Mouse (Mus musculus): ENCODE results near the gene Miga1. TPM values are rescaled to one million over a fixed set of nuclear protein-coding genes. Genes with fewer than 3 reads are reported as not detected.

The Miga1 gene
- polyA plus RNA-seq, 1 experiment: 50.7 TPM

- H3K9me3 ChIP-seq (replicated peaks; ENCODE audit: control insufficient read depth, insufficient read depth, low read length, poor library complexity, severe bottlenecking): no peaks in the 10 kb centered on the region
- no peak overlapping the region for H3K4me3 ChIP-seq (ENCODE audit: low read depth, low read length)
- H3K36me3 ChIP-seq (ENCODE audit: control insufficient read depth, insufficient read depth, low read length, poor library complexity, severe bottlenecking): no peaks in the 10 kb centered on the region
- no peaks in the 10 kb centered on the region for H3K27me3 ChIP-seq (ENCODE audit: control insufficient read depth, insufficient read depth, low read length, poor library complexity, severe bottlenecking)
- H3K9ac ChIP-seq (ENCODE audit: low read depth, poor library complexity, severe bottlenecking): no peak overlapping the region
- H3K27ac ChIP-seq (ENCODE audit: insufficient read depth, low read length): no peak overlapping the region
- TF ChIP-seq POLR2A (IDR thresholded peaks at IDR 0.05; ENCODE audit: insufficient read depth, low read length) (no peak), EP300 (IDR thresholded peaks at IDR 0.05; ENCODE audit: insufficient read depth, low read depth, low read length) (no peak)
- no peaks in the 10 kb centered on the region for H3K4me1 ChIP-seq (ENCODE audit: control insufficient read depth, insufficient read depth, low read length)
Observed at GRCm38 (mm10) chr3:152275008-152275407, 65.2 kb downstream of the Miga1 start.

- H3K4me1 ChIP-seq (ENCODE audit: control insufficient read depth, insufficient read depth, low read length): no peaks in the 10 kb centered on the region
- no peak overlapping the region for H3K9ac ChIP-seq (ENCODE audit: low read depth, poor library complexity, severe bottlenecking)
- no peaks in the 10 kb centered on the region for H3K9me3 ChIP-seq (replicated peaks; ENCODE audit: control insufficient read depth, insufficient read depth, low read length, poor library complexity, severe bottlenecking)
- H3K27ac ChIP-seq (ENCODE audit: insufficient read depth, low read length): no peak overlapping the region
- H3K27me3 ChIP-seq (ENCODE audit: control insufficient read depth, insufficient read depth, low read length, poor library complexity, severe bottlenecking): no peaks in the 10 kb centered on the region
- H3K36me3 ChIP-seq (ENCODE audit: control insufficient read depth, insufficient read depth, low read length, poor library complexity, severe bottlenecking): no peaks in the 10 kb centered on the region
- no peak for TF ChIP-seq EP300 (IDR thresholded peaks at IDR 0.05; ENCODE audit: insufficient read depth, low read depth, low read length)
- TF ChIP-seq POLR2A (IDR thresholded peaks at IDR 0.05; ENCODE audit: insufficient read depth, low read length): no peak
- no peak for TF ChIP-seq CTCF (IDR thresholded peaks at IDR 0.05; ENCODE audit: low read depth, low read length)
- no peak overlapping the region for H3K4me3 ChIP-seq (ENCODE audit: low read depth, low read length)
Observed at GRCm38 (mm10) chr3:152272974-152273685, 67.1 kb downstream of the Miga1 start.

- Histone ChIP-seq H3K9ac (ENCODE audit: low read depth, poor library complexity, severe bottlenecking) (no peak overlapping the region), H3K4me1 (ENCODE audit: control insufficient read depth, insufficient read depth, low read length) (no peaks in the 10 kb centered on the region), H3K9me3 (replicated peaks; ENCODE audit: control insufficient read depth, insufficient read depth, low read length, poor library complexity, severe bottlenecking) (no peaks in the 10 kb centered on the region), H3K4me3 (ENCODE audit: low read depth, low read length) (no peak overlapping the region), H3K36me3 (ENCODE audit: control insufficient read depth, insufficient read depth, low read length, poor library complexity, severe bottlenecking) (no peaks in the 10 kb centered on the region), H3K27ac (ENCODE audit: insufficient read depth, low read length) (no peak overlapping the region), H3K27me3 (ENCODE audit: control insufficient read depth, insufficient read depth, low read length, poor library complexity, severe bottlenecking) (no peaks in the 10 kb centered on the region)
- TF ChIP-seq EP300 (IDR thresholded peaks at IDR 0.05; ENCODE audit: insufficient read depth, low read depth, low read length) (no peak), CTCF (IDR thresholded peaks at IDR 0.05; ENCODE audit: low read depth, low read length) (no peak), POLR2A (IDR thresholded peaks at IDR 0.05; ENCODE audit: insufficient read depth, low read length) (no peak)
Observed at GRCm38 (mm10) chr3:152271876-152272275, 68.3 kb downstream of the Miga1 start.

- TF ChIP-seq CTCF (IDR thresholded peaks at IDR 0.05; ENCODE audit: low read depth, low read length) (no peak), EP300 (IDR thresholded peaks at IDR 0.05; ENCODE audit: insufficient read depth, low read depth, low read length) (no peak), POLR2A (IDR thresholded peaks at IDR 0.05; ENCODE audit: insufficient read depth, low read length) (no peak)
- no peaks in the 10 kb centered on the region for H3K27me3 ChIP-seq (ENCODE audit: control insufficient read depth, insufficient read depth, low read length, poor library complexity, severe bottlenecking)
- H3K9me3 ChIP-seq (replicated peaks; ENCODE audit: control insufficient read depth, insufficient read depth, low read length, poor library complexity, severe bottlenecking): no peaks in the 10 kb centered on the region
- H3K4me1 ChIP-seq (ENCODE audit: control insufficient read depth, insufficient read depth, low read length): no peaks in the 10 kb centered on the region
- no peak overlapping the region for H3K27ac ChIP-seq (ENCODE audit: insufficient read depth, low read length)
- H3K9ac ChIP-seq (ENCODE audit: low read depth, poor library complexity, severe bottlenecking): no peak overlapping the region
- no peak overlapping the region for H3K4me3 ChIP-seq (ENCODE audit: low read depth, low read length)
- H3K36me3 ChIP-seq (ENCODE audit: control insufficient read depth, insufficient read depth, low read length, poor library complexity, severe bottlenecking): no peaks in the 10 kb centered on the region
Observed at GRCm38 (mm10) chr3:152271071-152271710, 69.0 kb downstream of the Miga1 start.

GRCm38 (mm10) chr3:152268099-152268498 is 72.1 kb downstream of the Miga1 start:
- Histone ChIP-seq H3K4me3 (ENCODE audit: low read depth, low read length) (no peak overlapping the region), H3K27ac (ENCODE audit: insufficient read depth, low read length) (no peak overlapping the region), H3K4me1 (ENCODE audit: control insufficient read depth, insufficient read depth, low read length) (no peaks in the 10 kb centered on the region), H3K9ac (ENCODE audit: low read depth, poor library complexity, severe bottlenecking) (no peak overlapping the region), H3K9me3 (replicated peaks; ENCODE audit: control insufficient read depth, insufficient read depth, low read length, poor library complexity, severe bottlenecking) (no peaks in the 10 kb centered on the region), H3K36me3 (ENCODE audit: control insufficient read depth, insufficient read depth, low read length, poor library complexity, severe bottlenecking) (no peaks in the 10 kb centered on the region), H3K27me3 (ENCODE audit: control insufficient read depth, insufficient read depth, low read length, poor library complexity, severe bottlenecking) (no peaks in the 10 kb centered on the region)
- TF ChIP-seq POLR2A (IDR thresholded peaks at IDR 0.05; ENCODE audit: insufficient read depth, low read length) (no peak), EP300 (IDR thresholded peaks at IDR 0.05; ENCODE audit: insufficient read depth, low read depth, low read length) (no peak), CTCF (IDR thresholded peaks at IDR 0.05; ENCODE audit: low read depth, low read length) (no peak)

GRCm38 (mm10) chr3:152266036-152266421 is 74.2 kb downstream of the Miga1 start, which contains the start of gene Nexn:
Gene Nexn (minus strand): TSS chr3:152266350.
- Histone ChIP-seq H3K4me3 (ENCODE audit: low read depth, low read length) (peak within 1 kb of the TSS; percentile 67), H3K36me3 (ENCODE audit: control insufficient read depth, insufficient read depth, low read length, poor library complexity, severe bottlenecking) (no peaks in the 10 kb centered on the region), H3K9ac (ENCODE audit: low read depth, poor library complexity, severe bottlenecking) (peak within 1 kb of the TSS; percentile 93), H3K9me3 (replicated peaks; ENCODE audit: control insufficient read depth, insufficient read depth, low read length, poor library complexity, severe bottlenecking) (no peaks in the 10 kb centered on the region), H3K4me1 (ENCODE audit: control insufficient read depth, insufficient read depth, low read length) (peaks cover 2% of the 10 kb centered on the region), H3K27ac (ENCODE audit: insufficient read depth, low read length) (no peak within 1 kb of the TSS), H3K27me3 (ENCODE audit: control insufficient read depth, insufficient read depth, low read length, poor library complexity, severe bottlenecking) (no peaks in the 10 kb centered on the region)
- no peak for TF ChIP-seq POLR2A (IDR thresholded peaks at IDR 0.05; ENCODE audit: insufficient read depth, low read length)
- no peak for TF ChIP-seq EP300 (IDR thresholded peaks at IDR 0.05; ENCODE audit: insufficient read depth, low read depth, low read length)

Measured in ES-Bruce4 (cell line).